10 mouse cellular contexts compared by ENCODE assay signal in the genomic region with DNA sequence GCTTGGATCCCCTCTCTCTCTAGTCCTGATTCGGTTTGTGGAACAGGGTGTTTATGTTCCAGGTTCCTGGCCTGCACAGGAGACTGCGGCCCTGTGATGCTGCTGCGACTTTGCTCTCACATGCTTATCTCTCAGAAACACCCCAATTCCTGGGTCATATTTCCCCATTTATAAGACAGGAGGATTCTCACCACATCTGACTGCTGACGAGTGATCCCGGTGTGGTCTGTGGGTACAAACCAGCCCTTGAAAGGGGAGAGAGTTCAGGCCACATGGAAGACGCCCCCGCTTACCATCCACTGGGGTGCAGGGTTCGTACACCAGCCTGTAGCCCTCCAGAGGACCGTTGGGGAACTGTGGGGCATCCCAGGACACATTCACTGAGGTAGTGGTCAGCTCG. TPM values are rescaled to one million over a fixed set of nuclear protein-coding genes. Genes with fewer than 3 reads are reported as not detected.
DNase-seq lines count a peak whose midpoint lies in the region; ATAC-seq and TF ChIP-seq lines count a peak whose summit lies in the region.
"Had no signal": no experiment of that assay in that cellular context is flagged by ENCODE, and none has a peak within 500 bp of the region (broad histone marks: within the 10 kb centered on the region; RNA-seq: fewer than 3 reads in every experiment).

No protein-coding gene starts in this region.

- peaks cover 14% of the 10 kb centered on the region for H3K4me1 ChIP-seq in hindbrain, embryonic 15.5 days (replicated peaks)
- H3K4me1 ChIP-seq in hindbrain, embryonic 11.5 days (replicated peaks; ENCODE audit: control insufficient read depth, insufficient read depth, low read length) = peaks cover 12% of the 10 kb centered on the region
- peaks cover 29% of the 10 kb centered on the region for H3K4me1 ChIP-seq in lung, postnatal 0 days (ENCODE audit: insufficient read depth, low read depth, low read length)
- H3K4me1 ChIP-seq in embryonic facial prominence, embryonic 10.5 days = peaks cover 73% of the 10 kb centered on the region

- H3K9ac ChIP-seq in hindbrain, embryonic 15.5 days = no peak overlapping the region
- H3K9ac ChIP-seq in hindbrain, embryonic 11.5 days (ENCODE audit: low read depth, low read length) = no peak overlapping the region
- H3K9ac ChIP-seq in lung, postnatal 0 days (replicated peaks; ENCODE audit: low read depth) = no peak overlapping the region

- TF ChIP-seq EP300 in lung, postnatal 0 days (IDR thresholded peaks at IDR 0.05) = no peak

- ATAC-seq in hindbrain, embryonic 15.5 days (ENCODE audit: low FRiP score, low read depth) = no peak
- ATAC-seq in hindbrain, embryonic 11.5 days (ENCODE audit: low FRiP score) = no peak
- no peak for ATAC-seq in lung, postnatal 0 days
- ATAC-seq in megakaryocyte progenitor cell, adult 5-6 weeks (replicated peaks; ENCODE audit: poor library complexity) = peak; percentile 56

- H3K27me3 ChIP-seq in hindbrain, embryonic 15.5 days = no peaks in the 10 kb centered on the region
- H3K27me3 ChIP-seq in hindbrain, embryonic 11.5 days (ENCODE audit: control insufficient read depth, insufficient read depth, low read length) = no peaks in the 10 kb centered on the region
- H3K27me3 ChIP-seq in lung, postnatal 0 days (replicated peaks; ENCODE audit: insufficient read depth, low read length) = no peaks in the 10 kb centered on the region
- H3K27me3 ChIP-seq in embryonic facial prominence, embryonic 10.5 days (replicated peaks; ENCODE audit: low read depth, poor library complexity, severe bottlenecking) = peaks cover 21% of the 10 kb centered on the region

- no peaks in the 10 kb centered on the region for H3K9me3 ChIP-seq in hindbrain, embryonic 15.5 days
- H3K9me3 ChIP-seq in hindbrain, embryonic 11.5 days (ENCODE audit: control insufficient read depth, low read length) = no peaks in the 10 kb centered on the region
- no peaks in the 10 kb centered on the region for H3K9me3 ChIP-seq in lung, postnatal 0 days (ENCODE audit: low read length)
- H3K9me3 ChIP-seq in embryonic facial prominence, embryonic 10.5 days = no peaks in the 10 kb centered on the region

- H3K4me2 ChIP-seq in hindbrain, embryonic 15.5 days = no peak overlapping the region
- H3K4me2 ChIP-seq in hindbrain, embryonic 11.5 days (replicated peaks; ENCODE audit: low read depth, low read length) = no peak overlapping the region
- no peak overlapping the region for H3K4me2 ChIP-seq in lung, postnatal 0 days (replicated peaks; ENCODE audit: low read depth, low read length)

- no peak overlapping the region for H3K4me3 ChIP-seq in hindbrain, embryonic 15.5 days
- H3K4me3 ChIP-seq in hindbrain, embryonic 11.5 days (ENCODE audit: low read depth, low read length) = no peak overlapping the region
- H3K4me3 ChIP-seq in lung, postnatal 0 days (ENCODE audit: low read depth, low read length) = no peak overlapping the region
- H3K4me3 ChIP-seq in embryonic facial prominence, embryonic 10.5 days = no peak overlapping the region

- H3K36me3 ChIP-seq in hindbrain, embryonic 15.5 days = no peaks in the 10 kb centered on the region
- H3K36me3 ChIP-seq in hindbrain, embryonic 11.5 days (ENCODE audit: control insufficient read depth, insufficient read depth, low read length) = no peaks in the 10 kb centered on the region
- H3K36me3 ChIP-seq in lung, postnatal 0 days (ENCODE audit: insufficient read depth, low read length) = no peaks in the 10 kb centered on the region
- no peaks in the 10 kb centered on the region for H3K36me3 ChIP-seq in embryonic facial prominence, embryonic 10.5 days (replicated peaks)

- 75% methylated on average over 10 of the region's 10 CpGs for WGBS in hindbrain, embryonic 15.5 days
- WGBS in hindbrain, embryonic 11.5 days = 75% methylated on average over 10 of the region's 10 CpGs
- 54% methylated on average over 10 of the region's 10 CpGs for WGBS in lung, postnatal 0 days
- WGBS in embryonic facial prominence, embryonic 10.5 days = 73% methylated on average over 10 of the region's 10 CpGs

- no peak for DNase-seq in hindbrain, embryonic 11.5 days (ENCODE audit: low spot score)
- DNase-seq in lung, postnatal 0 days (ENCODE audit: low spot score) = peak; percentile 32
- DNase-seq in lung, postnatal 10 days = no peak
- DNase-seq in embryonic facial prominence, embryonic 10.5 days (ENCODE audit: low spot score) = no peak
- DNase-seq in right cerebral cortex, postnatal 4 days = no peak
- DNase-seq: adrenal gland, adult 8-10 months; cerebellum, adult 11 months; thymus, postnatal 25 days had no signal

- peak; percentile 47 for TF ChIP-seq CTCF in lung, postnatal 0 days (IDR thresholded peaks at IDR 0.05)

- peak overlapping the region; percentile 49; the same call in 1 of the 2 replicates for H3K27ac ChIP-seq in hindbrain, embryonic 15.5 days (replicated peaks)
- no peak overlapping the region for H3K27ac ChIP-seq in hindbrain, embryonic 11.5 days (ENCODE audit: low read depth, low read length)
- peak overlapping the region; percentile 91 for H3K27ac ChIP-seq in lung, postnatal 0 days (ENCODE audit: low read length)
- peak overlapping the region; percentile 55 for H3K27ac ChIP-seq in embryonic facial prominence, embryonic 10.5 days (replicated peaks)

RNA-seq across cellular contexts. Expression of gene Cdc42ep4, which starts 54.3 kb away (rescaled TPM):
- 67.5 and 71.7 TPM in 2 replicates for polyA plus RNA-seq in hindbrain, embryonic 15.5 days (2015; fragmentation: Nextera tagmentation; extraction: Ambion mirVana)
- polyA plus RNA-seq in hindbrain, embryonic 11.5 days (2014; fragmentation: Nextera tagmentation; extraction: Ambion mirVana) = 64.5 and 68.6 TPM in 2 replicates
- 92.8 and 116 TPM in 2 replicates for polyA plus RNA-seq in lung, postnatal 0 days (2015; fragmentation: Nextera tagmentation; extraction: Ambion mirVana)
- polyA plus RNA-seq in embryonic facial prominence, embryonic 10.5 days (2016; fragmentation: Nextera tagmentation; extraction: Ambion mirVana) = 117 TPM in 2 replicates
- total RNA-seq in megakaryocyte progenitor cell, adult 5-6 weeks (2015) = 10.0 and 10.3 TPM in 2 replicates
- 14.5 and 14.7 TPM in 2 replicates for total RNA-seq in megakaryocyte progenitor cell, adult 5-6 weeks (2017)
